Mouse (Mus musculus) thymus, postnatal 36 days (tissue): ENCODE results near the gene Fam89a.

Experiments
- DNase-seq, 2 experiments: peaks; one replicate each; pipeline ENCODE4 v3.0.0; 2022; ENCODE audit warnings: mixed read lengths in 2 of 2

The Fam89a gene

DNA sequence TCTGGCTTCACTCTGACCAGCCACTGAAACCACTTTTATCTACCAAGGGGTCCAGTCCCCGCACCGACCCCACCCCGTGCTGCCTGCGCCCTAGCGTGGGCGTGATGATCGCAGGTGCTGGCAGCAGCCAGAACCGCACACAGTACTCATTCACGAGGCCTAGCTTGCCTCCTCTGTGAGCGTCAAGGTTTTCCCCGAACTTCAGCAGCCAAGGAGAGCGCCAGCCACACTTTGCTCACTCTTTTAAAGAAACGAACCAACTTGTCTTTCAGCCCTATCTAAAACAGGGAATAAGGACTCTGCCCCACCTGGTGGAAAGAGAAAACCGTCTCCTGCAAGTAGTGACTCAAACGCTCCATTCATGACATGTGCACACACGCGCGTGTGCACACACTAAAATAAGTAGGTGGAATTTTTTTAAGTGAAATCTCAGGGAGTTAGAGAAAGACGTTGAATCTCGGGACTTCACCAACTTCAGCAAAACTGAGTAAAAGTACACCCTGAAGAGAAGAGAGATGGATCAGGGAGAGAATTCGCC lies 762 bp upstream of the Fam89a start:
- DNase-seq = no peak

DNA sequence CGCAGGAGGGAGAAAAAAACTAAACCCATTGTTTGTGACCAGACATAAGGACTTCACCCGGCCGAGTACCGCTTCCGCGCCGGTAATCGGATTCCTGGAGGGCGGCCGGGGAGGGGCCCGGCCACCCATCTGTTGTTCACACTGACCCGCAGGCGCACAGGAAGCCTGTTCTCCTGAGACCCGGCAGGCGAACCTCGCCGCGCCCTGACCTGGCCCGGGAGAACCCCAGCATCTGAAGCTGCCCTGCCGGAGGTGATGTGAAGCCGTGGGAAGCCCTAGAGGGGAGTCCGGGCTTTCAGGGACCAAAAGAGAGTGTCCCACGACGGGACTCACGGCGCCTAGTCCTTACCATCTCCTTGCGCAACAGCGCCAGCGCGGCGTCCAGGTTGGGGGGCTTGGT lies 441 bp downstream of the Fam89a start:
- DNase-seq = no peak

DNA sequence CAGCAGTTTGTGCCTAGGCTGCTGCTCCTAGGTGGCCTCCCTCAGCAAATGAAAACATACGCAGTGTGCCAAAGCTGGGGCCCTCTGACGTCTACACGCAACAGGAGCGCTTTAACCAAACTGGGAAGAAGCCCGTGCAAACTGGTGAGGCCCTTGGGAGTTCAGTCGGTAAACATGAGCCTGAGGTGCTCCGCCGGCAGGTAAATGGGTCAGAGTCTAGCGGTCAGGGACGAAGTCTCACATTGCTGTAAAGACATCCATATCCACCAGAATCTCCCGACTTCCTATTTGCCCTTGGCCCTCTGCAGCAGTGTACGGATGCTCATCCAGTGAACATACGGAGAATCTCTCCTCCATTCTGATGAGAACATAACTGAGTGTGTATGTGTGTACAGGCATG lies 5.0 kb downstream of the Fam89a start:
- no peak for DNase-seq

DNA sequence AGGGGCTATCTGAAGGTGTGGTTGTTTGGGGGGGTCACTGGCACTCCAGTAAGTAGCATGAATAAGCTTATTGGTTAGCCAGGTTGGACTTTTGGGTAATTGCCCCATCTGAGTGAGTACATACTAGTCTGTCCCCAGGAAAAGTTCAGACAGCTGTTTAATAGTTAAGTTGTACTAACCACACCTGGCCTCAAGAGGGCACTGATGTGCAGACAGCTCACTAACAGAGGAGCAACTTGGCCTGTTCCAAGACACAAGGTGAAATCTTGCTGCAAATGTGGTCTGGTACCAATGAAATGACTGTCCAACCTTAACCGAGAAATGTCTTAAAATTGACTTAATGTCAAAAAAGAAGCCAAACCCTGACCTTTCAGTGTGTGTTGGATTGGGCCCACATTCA lies 12.4 kb downstream of the Fam89a start:
- peak in 1 of 2 experiments; percentile 17 for DNase-seq

DNA sequence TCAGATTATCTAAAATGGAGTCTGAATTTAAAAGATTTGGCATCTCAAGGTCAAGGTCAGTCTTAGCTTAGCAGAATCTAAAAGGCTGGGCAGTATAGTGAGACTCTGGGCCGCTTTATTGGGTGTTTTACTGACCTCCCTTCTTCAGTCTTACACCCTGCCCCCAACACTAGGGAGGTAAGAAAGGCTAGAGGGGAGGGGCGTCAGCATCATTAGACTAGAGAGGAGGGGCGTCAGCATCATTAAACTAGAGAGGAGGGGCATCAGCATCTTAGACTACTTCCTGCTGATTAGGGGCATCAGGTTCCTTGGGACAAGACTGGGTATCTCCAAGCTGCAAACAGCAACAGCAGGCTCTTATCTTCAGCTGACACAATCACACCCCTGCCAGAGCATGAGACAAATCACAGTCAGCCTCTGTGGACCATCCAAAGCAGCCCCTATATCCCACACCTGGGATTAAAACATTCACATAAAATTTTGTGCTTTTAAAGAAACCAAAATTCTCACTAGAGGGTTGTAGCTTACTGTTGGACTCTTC lies 16.2 kb downstream of the Fam89a start:
- DNase-seq = no peak

DNA sequence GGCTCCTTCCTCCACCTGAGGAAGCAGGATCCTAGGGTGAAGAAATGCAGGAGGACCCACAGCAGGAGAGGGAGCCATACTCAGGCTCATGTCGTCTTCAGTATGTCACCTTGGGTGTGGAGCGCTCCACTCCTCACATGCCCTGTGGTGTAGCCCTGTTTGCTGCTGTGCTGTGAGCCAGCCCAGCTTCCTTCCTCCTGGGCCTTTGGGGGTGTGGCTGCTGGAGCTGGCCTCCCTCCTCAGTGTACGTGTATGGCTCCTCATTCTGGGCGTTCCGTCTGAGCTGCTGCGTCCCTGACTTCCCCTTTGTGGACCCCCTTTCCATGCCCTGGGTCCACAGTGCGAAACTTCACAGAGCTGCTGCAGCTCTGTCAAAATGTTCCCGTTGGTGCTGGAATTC lies 18.8 kb downstream of the Fam89a start:
- DNase-seq = no peak

DNA sequence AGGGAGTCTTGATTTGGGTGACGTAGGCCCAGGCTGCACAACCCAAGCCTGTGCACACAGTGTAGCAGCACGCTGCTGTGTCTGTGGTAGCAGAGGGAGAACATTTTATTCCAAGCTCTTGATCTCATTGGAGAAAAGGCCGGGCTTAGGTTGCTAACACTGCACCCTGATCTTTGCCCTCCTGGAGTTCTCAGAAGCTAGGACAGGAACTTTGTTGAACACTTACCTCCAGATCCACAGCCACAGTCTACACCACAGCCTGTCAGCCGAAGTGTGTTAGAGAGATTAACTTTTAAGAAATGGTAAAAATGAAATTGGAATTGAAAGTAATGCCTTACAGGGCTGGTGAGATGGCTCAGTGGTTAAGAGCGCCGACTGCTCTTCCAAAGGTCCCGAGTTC lies 27.3 kb downstream of the Fam89a start:
- DNase-seq = no peak

DNA sequence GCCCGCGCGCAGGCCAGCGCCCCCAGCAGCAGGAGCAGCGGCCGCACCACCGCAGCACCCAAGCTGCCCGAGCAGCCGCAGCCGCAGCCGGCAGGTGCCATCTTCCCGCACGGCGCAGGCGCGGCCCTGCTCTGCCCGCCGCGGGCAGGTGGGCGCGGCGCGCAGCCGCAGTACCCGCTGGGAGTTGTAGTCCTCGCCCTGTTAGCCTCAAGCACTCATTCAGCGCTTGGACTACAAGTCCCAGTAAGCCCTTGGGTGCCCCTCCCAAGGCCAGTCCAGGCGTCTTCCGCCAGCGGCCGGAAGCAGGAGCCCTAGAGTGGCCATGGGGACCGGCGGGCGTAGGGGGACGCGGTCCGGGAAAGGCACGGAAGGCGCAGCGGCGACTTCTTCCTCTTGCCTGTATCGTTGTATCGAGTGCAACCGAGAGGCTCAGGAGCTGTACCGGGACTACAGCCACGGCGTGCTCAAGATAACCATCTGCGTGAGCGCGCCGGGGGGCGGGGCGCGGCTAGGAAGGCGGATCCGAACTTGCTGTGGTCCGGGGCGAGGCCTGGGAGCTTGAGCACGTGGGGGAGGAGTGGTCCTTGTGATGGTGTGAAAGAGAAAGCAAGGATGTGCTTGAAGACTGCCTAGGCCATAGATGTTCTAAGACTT lies 29.6 kb downstream of the Fam89a start, which contains the start of the genes Ttc13 and Arv1:
Gene Ttc13 (minus strand): TSS at position 122 of the 654 bp plus-strand sequence.
Gene Arv1 (plus strand): TSS at position 278 of the 654 bp plus-strand sequence.
- DNase-seq = peak; percentile 92 to 97

DNA sequence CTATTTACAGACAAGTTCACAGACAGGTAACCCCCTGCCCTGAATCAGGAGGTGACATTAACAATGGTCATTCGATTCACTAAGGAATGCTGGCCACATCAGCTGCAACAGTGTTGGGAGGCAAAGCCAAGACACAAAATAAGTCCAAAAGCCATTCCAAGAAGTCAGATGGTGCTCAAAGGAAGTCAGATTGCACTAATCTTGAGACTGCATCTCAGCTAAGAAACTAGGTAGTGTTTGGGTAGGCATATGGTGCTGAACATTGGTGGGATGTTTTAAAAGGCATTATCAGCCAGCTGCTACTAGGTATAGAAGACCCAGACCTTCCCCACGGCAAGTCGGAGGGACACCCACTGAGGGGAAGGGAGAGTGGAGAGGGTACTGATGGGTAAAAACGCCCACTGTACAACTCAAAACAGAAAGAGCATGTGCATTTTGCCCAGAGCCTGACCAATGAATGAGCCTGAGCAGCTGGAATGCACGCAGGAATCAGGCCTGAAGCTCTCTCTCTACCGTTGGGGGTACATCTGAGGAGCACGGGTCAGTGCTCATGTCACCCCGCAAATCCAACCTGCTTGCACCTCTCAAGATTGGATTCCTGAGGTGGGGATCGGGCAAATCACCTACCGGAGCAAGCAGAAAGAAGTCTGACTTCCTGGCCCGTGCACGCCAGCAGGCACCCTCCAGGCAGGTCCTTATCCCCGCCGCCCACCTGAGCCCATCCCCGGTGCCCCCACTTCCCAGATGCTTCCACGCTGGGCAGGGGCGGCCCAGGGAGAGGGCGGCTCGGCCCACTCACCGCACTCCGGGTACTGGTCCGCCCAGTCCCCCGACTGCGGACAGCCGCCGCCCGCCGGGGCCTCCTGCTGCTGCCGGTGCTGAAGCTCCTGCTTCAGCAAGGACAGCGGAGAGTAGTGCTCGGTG lies 30.4 kb downstream of the Fam89a start:
- DNase-seq = no peak

DNA sequence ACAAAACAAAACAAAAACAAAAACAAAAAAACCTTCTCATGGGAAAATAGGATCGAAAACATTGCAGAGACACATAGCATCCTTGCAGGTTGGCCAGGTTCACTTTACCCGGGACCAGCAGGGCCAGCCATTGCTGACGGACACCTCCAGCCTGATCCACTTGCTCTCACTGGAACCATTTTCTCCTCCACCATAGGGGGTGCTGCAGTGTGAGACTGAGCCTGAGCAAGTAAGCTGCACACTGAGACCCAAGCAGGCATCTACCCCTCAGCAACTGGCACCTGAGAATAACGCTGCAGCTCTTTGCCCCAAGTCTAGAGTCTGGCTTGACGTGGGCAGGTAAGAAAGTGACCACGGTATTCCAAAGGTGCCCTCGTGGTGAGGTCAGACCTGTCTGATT lies 31.5 kb downstream of the Fam89a start:
- DNase-seq = peak in 1 of 2 experiments; percentile 39

DNA sequence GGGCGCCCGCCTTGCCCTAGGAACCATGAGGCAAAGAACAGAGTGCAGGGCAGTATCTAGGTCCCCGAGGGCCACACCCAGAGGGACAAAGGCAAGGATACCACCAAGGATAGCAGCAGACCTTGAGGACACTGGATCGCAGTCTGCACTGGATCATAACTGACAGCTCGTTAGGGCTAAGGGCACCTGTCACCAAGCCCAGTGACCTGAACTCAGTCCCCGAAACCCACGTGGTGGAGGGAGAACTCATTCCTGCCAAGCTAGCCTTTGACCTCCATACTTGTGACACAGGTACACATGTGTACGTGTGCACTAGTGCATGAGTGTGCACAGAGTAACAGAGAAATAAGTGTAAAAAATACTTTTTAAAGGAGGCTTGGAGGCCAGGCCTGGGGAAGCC lies 35.9 kb downstream of the Fam89a start:
- no peak for DNase-seq

DNA sequence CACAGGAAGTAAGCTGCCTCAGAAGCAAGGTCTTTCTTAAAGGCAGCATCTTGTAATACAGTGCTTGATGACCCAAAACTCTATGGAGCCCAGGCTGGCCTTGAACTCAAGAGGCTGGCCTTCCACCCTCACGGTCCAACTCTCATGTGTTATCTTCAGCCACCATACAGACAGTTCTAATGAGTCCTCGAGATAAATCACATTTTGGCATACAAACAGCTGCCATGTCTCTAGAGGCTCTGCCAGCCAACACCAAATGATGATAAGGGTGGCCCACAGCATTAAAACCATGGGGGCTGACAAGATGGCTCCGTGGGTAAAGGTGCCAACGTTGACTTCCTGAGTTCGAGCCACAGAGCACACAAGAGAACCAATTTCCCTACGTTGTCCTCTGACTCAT lies 38.4 kb downstream of the Fam89a start:
- no peak for DNase-seq

DNA sequence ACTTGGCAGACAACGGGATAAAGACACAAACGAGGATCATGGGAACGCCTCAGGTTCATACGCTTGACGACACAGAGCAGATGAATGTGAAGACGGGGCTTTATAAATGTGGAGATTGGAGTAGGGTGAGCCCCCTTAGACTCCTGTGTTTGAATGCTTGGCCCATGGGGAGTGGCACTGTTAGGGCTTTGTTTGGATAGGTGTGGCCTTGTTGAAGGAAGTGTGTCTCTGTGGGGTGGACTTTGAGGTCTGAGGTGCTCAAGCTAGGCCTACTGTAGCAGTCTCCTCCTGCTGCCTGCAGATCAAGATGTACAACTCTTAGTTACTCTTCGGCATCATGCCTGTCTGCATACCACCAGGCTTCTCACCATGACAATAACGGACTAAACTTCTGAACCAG lies 45.8 kb downstream of the Fam89a start:
- no peak for DNase-seq

DNA sequence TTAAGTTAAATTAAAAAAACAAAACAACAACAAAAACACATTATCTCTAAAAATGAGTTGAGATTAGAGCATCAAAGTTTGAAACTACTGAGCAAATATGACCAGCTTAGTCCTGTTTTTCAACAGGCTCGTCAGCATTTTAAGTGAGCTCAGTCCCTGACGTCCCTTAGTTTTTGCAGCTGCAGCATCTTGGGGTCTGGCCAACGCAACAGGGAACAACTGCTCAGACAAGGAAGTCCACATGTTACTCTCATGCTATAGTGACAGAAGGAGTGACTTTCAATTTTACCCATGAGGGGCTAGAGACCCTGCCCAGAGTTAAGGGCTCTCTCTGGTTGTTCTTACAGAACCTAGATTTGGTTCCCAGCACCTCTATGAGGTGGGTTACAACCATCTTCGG lies 47.3 kb downstream of the Fam89a start:
- no peak for DNase-seq

DNA sequence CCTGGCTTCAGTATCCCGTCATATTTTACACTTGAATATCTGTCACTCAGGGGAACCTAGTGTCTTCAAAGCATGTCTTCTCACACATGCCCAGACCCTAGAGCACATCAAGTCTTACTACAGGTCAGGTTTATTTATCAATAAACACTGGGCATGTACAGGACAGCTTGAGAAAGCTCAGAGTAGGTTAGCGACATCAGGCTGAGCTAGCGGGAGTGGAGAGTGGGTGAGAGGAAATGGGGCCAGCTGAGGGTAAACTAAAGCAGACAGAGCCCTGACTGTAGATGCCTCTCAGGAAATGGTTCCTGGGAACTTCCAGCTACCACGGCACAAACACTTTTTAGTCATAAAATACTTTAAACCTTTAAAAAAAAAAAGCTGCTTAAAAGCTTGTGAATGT lies 48.1 kb downstream of the Fam89a start:
- DNase-seq = peak; percentile 48 to 68

DNA sequence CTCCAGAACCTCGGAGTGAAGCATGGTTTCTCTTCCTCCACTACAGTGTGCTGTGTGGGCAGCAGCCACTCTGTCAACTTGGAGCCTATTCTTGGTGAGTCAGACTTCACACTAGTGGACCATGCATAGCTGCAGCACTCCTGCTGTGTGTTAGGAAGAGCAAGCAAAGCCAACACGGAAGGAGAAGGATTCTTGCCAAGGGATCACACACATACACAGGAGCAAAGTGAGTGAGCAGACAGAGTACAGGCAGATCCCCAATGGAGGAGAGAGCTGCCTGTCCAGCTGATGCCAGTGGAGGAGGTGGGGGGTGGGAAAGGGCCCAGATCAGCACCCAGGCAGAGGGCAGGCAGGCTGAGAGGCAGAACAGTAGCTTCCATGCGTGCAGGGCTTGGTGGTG lies 49.4 kb downstream of the Fam89a start:
- DNase-seq = peak in 1 of 2 experiments; percentile 14

DNA sequence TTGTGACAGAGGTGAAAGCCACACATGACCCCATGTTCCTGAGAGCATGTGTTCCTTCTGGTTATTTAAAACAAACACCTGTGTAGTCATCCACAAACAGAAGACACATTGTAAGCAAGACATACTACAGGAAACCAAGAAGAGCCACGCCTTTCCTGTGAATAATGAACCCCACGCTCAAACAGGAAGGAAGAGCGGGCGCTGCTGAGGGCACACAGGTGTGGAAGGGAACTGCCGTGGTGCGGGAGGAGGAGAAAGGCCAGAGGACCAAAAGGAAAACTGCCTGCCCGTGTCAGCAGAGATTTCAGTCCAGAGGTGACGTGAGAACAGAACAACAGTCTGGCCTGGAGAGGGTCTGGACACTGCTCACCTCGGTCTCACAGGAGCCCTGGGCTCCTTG lies 50.6 kb downstream of the Fam89a start:
- peak; percentile 78 to 87 for DNase-seq

DNA sequence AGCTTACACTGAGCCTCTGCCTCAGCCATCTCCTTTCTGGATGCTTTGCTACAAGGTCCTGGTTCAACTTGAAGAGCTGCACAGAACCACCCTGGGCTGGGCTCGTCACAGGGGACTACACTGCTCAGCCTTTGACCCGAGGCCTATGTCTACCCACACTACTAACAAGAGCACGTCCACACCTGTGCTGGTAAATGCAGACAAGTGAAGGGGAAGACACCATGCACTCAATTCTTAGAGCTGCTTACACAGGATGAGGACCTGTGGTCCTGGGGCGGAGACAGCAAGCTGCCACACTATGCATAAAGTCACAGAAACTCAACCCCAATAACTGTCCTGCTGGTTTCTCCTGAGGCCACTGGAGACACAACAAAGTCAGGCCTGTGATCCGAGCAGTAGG lies 51.4 kb downstream of the Fam89a start:
- peak; percentile 40 to 51 for DNase-seq

DNA sequence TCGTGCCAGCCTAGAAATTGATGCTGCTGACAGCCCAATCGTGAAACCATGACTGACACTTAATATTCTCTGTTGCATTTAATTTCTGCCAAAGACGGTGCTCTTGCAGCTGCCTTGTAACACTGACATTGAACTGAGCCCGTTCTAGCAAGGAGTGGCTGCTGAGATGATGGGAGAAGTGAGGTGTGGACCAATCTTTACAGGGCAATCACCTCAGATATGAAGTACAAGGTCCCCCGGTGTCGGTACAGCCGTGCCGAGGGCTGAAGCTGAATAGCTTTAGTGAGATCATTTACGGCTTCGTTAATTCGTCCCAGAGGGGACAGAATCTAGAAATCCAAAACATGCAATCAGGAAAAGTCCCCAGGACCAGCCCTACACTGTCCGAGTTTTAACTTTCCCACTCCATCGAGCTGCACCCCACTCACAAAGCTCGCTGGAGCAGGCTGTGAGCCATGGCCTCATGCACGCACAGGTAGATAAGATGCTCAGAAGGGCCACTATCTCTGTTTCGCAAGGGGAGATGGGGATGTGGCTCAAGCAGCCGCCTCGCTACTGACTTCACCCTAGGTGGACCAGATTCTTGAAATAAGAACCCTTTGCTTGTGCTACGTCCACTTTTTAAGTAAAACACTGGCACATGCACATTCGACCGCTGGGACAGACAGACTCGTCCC lies 56.1 kb downstream of the Fam89a start:
- DNase-seq = no peak

DNA sequence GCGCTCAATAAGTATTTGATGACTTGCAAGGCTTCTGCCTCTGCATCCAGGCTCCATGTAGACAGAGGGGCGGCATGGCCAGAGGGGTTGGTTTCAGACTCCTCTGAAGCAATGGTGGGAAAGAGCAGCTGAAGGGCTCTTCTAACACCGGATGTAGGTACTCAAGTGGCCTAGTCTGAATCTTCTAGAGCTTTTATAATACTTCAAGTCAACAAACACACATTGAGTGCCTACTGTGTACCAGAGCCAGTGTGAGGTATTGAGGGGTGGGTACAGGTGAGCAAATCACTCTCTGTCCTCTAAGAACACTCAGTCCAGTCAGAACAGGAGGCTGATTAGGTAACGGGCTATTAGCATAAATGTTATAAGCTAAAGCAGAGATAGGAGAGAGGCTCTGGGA lies 59.9 kb downstream of the Fam89a start:
- DNase-seq = no peak
